Mouse (Mus musculus) gastrocnemius, postnatal 4 days (tissue): ENCODE measurements around the gene Slc16a5. TPM values are rescaled to one million over a fixed set of nuclear protein-coding genes. Genes with fewer than 3 reads are reported as not detected.
A peak's percentile ranks its signal among the peaks of the same experiment; 100 is the strongest.
"Not testable (repeated sequence)": the region's sequence is repeated elsewhere in the genome, so short reads cannot be mapped to it uniquely, and the experiment has no call there.

ENCODE experiments used
- DNase-seq, 2 experiments: peaks; one replicate each; pipeline ENCODE4 v3.0.0; 2021 to 2022; ENCODE audit warnings: low spot score in 2 of 2, mixed read lengths in 2 of 2
- total RNA-seq, 2 experiments: library from RNA; stranded (reverse); gene quantifications; 2 replicates each; pipeline ENCODE4 v1.2.3; 2021

Slc16a5 gene
- total RNA-seq, 2 experiments from 2014 or later: not detected

- no peak for DNase-seq
Measured at GRCm38 (mm10) chr11:115478296-115478938, 16.1 kb downstream of the Slc16a5 start.

- no peak for DNase-seq
Measured at GRCm38 (mm10) chr11:115481553-115482259, 19.4 kb downstream of the Slc16a5 start.

GRCm38 (mm10) chr11:115483278-115483677, 21.0 kb downstream of the Slc16a5 start:
- no peak for DNase-seq

- peak; percentile 58 to 67 for DNase-seq
Measured at GRCm38 (mm10) chr11:115483726-115484125, 21.5 kb downstream of the Slc16a5 start.

- no peak for DNase-seq
Measured at GRCm38 (mm10) chr11:115485155-115485554, 22.9 kb downstream of the Slc16a5 start.

GRCm38 (mm10) chr11:115488551-115489104, 26.4 kb downstream of the Slc16a5 start:
- DNase-seq: no peak

GRCm38 (mm10) chr11:115490441-115491355, 28.4 kb downstream of the Slc16a5 start:
- DNase-seq: no peak

- DNase-seq: peak; percentile 60 to 79
Measured at GRCm38 (mm10) chr11:115491356-115492083, 29.2 kb downstream of the Slc16a5 start, which contains the start of gene Nt5c. TSS of gene Nt5c (minus strand) at chr11:115491862.

GRCm38 (mm10) chr11:115492387-115492786, 30.1 kb downstream of the Slc16a5 start:
- DNase-seq: no peak

GRCm38 (mm10) chr11:115496559-115496958, 34.3 kb downstream of the Slc16a5 start:
- DNase-seq: not testable (repeated sequence)

- DNase-seq: no peak
Measured at GRCm38 (mm10) chr11:115502636-115503035, 40.4 kb downstream of the Slc16a5 start.

GRCm38 (mm10) chr11:115506586-115506985, 44.3 kb downstream of the Slc16a5 start:
- DNase-seq: no peak

GRCm38 (mm10) chr11:115508061-115508460, 45.8 kb downstream of the Slc16a5 start:
- no peak for DNase-seq

GRCm38 (mm10) chr11:115509773-115510506, 47.7 kb downstream of the Slc16a5 start:
- DNase-seq: peak in 1 of 2 experiments; percentile 29

- no peak for DNase-seq
Measured at GRCm38 (mm10) chr11:115510507-115510888, 48.2 kb downstream of the Slc16a5 start.

GRCm38 (mm10) chr11:115511121-115511520, 48.8 kb downstream of the Slc16a5 start:
- no peak for DNase-seq

GRCm38 (mm10) chr11:115512004-115512403, 49.7 kb downstream of the Slc16a5 start:
- no peak for DNase-seq

- no peak for DNase-seq
Measured at GRCm38 (mm10) chr11:115512407-115513183, 50.3 kb downstream of the Slc16a5 start.
